Mouse (Mus musculus) intestine, embryonic 16.5 days (tissue): Measurements from ENCODE around the gene Cxcl16. TPM values are rescaled to one million over a fixed set of nuclear protein-coding genes. Genes with fewer than 3 reads are reported as not detected.
"Not testable (repeated sequence)": the region's sequence is repeated elsewhere in the genome, so short reads cannot be mapped to it uniquely, and the experiment has no call there.

Source experiments
- ATAC-seq: fragments of 200-750 bp; cut with Nextera tagmentation; 2 replicates; pipeline ENCODE4 v1.8.0; 2017; ENCODE audit warnings: moderate TSS enrichment, moderate library complexity
- H3K27ac ChIP-seq: fragments of 300-500 bp; sonication (generic); 2 replicates; pipeline ENCODE4 v1.5.1; 2014; ENCODE audit warnings: mild to moderate bottlenecking, low read length
- H3K27me3 ChIP-seq: fragments of 300-500 bp; sonication (generic); replicated peaks from 2 replicates; pipeline ENCODE4 v1.6.1; 2014; ENCODE audit warnings: low read length, control low read depth, mixed read lengths; ENCODE audit not compliant: control insufficient read depth, insufficient read depth
- H3K36me3 ChIP-seq: fragments of 300-500 bp; sonication (generic); 2 replicates; pipeline ENCODE4 v1.6.1; 2014; ENCODE audit warnings: low read length, control low read depth; ENCODE audit not compliant: control insufficient read depth, insufficient read depth
- H3K4me1 ChIP-seq: fragments of 300-500 bp; sonication (generic); 2 replicates; pipeline ENCODE4 v1.6.1; 2014; ENCODE audit warnings: low read length, control low read depth, mixed read lengths; ENCODE audit not compliant: control insufficient read depth, insufficient read depth
- H3K4me2 ChIP-seq: fragments of 300-500 bp; sonication (generic); 2 replicates; pipeline ENCODE4 v1.6.1; 2014; ENCODE audit warnings: low read depth, low read length, control low read depth
- H3K4me3 ChIP-seq: fragments of 300-500 bp; sonication (generic); 2 replicates; pipeline ENCODE4 v1.5.1; 2014; ENCODE audit warnings: mild to moderate bottlenecking, low read length
- H3K9ac ChIP-seq: fragments of 300-500 bp; sonication (generic); 2 replicates; pipeline ENCODE4 v1.6.1; 2014; ENCODE audit warnings: low read depth, low read length
- H3K9me3 ChIP-seq: fragments of 300-500 bp; sonication (generic); 2 replicates; pipeline ENCODE4 v1.6.1; 2016; ENCODE audit warnings: low read length, control low read depth; ENCODE audit not compliant: control insufficient read depth
- WGBS: fragments of 180-500 bp; shearing (Covaris S2); extraction: QIAGEN DNeasy Blood & Tissue Kit; methylation state at CpG from one replicate; pipeline ENCODE4 v1.1.7; 2014; 5-methylcytosine and 5-hydroxymethylcytosine counted together
- polyA plus RNA-seq: library from polyadenylated mRNA; unstranded; fragments of >200 nt; fragmentation: Nextera tagmentation; extraction: Ambion mirVana; gene quantifications from 2 replicates; pipeline ENCODE4 v1.2.1, GENCODE M21; 2015

Cxcl16 gene
- polyA plus RNA-seq, 1 experiment from 2014 or later, result 10.9 TPM

DNA sequence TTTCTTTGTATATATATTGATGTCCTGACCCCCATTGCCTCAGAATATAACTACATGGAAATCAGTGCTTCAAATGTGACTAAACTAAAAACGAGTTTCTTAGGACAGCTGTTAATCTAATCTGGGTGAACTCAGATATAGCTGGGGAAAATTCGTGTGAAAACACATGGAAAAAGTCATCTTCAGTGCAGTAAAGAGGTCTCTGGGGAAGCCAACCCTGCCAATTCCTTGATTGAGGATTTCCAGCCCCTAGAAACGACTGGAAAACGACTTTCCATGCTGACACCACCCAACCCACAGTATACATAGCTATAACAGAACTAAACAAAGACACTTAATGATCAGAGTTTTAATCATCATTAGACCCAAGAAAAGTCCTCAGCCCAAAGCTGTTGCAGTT is 28.0 kb upstream of the Cxcl16 start:
- ATAC-seq, result no peak
- H3K4me1 ChIP-seq, result no peaks in the 10 kb centered on the region
- H3K9me3 ChIP-seq, result no peaks in the 10 kb centered on the region
- 50% methylated on average over 4 of the region's 4 CpGs for WGBS
- H3K27ac ChIP-seq, result no peak overlapping the region
- no peak overlapping the region for H3K4me3 ChIP-seq
- no peak overlapping the region for H3K9ac ChIP-seq
- H3K36me3 ChIP-seq, result no peaks in the 10 kb centered on the region
- H3K4me2 ChIP-seq, result no peak overlapping the region
- no peaks in the 10 kb centered on the region for H3K27me3 ChIP-seq

DNA sequence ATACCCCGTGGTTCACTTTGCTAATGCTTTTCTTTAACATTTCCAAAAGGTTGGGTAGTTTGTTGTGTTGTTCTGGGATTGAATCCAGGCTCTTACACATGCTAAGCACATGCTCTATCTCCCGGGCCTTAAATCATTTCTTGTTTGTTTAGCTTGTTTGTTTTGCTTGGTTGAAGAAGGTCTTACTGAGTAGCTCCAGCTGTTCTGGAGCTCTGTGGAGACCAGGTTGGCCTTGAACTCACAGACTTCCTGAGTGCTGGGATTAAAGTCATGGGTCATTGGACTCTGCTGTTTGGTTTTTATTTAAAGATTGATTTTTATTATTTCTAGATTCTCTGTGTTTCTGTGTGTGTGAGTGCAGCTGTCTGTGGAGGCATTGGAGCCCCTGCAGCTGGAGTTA is 25.7 kb upstream of the Cxcl16 start:
- Histone ChIP-seq H3K4me1 (no peaks in the 10 kb centered on the region), H3K27me3 (no peaks in the 10 kb centered on the region), H3K4me2 (no peak overlapping the region), H3K27ac (no peak overlapping the region), H3K9me3 (no peaks in the 10 kb centered on the region), H3K36me3 (no peaks in the 10 kb centered on the region), H3K9ac (no peak overlapping the region), H3K4me3 (no peak overlapping the region)
- no peak for ATAC-seq
- WGBS, result 42% methylated on average over 2 of the region's 2 CpGs

DNA sequence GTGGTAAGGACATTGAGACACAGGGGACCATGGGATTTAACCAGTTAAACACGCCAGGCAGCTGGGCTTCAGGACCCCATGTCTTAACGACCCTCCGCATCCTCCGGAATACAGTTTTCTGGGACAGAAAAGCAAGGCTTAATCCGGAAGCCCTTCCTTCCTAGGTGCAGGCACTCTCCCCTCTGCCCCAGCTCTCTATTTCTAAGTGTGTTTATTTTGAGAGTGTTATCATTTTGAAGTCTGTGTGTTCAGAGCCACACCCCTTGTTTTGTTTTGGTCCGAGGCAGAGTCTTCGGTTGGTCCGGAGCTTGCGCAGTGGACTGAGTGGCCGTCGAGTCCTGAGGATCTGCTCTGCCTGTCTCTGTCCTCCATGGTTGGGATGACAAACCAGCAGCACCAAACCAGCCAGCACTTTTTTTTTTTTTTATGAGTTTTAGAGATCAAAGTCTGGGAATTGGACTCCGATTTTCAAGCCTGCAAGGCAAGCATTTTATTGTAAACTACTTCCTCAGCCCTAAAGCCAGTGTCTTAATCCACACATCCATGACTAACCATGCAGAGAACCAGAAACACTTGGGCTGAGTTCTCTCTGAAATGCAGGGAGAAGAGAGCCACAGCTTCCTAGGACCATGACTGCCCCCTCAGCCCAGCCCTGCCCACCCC is 15.2 kb upstream of the Cxcl16 start:
- peak overlapping the region; percentile 35; the same call in 1 of the 2 replicates for H3K4me2 ChIP-seq
- no peak overlapping the region for H3K4me3 ChIP-seq
- H3K9me3 ChIP-seq, result no peaks in the 10 kb centered on the region
- 53% methylated on average over 12 of the region's 12 CpGs for WGBS
- H3K27me3 ChIP-seq, result no peaks in the 10 kb centered on the region
- peak overlapping the region; percentile 78 for H3K27ac ChIP-seq
- H3K9ac ChIP-seq, result no peak overlapping the region
- peak; percentile 82 for ATAC-seq
- no peaks in the 10 kb centered on the region for H3K36me3 ChIP-seq
- peaks cover 12% of the 10 kb centered on the region for H3K4me1 ChIP-seq

DNA sequence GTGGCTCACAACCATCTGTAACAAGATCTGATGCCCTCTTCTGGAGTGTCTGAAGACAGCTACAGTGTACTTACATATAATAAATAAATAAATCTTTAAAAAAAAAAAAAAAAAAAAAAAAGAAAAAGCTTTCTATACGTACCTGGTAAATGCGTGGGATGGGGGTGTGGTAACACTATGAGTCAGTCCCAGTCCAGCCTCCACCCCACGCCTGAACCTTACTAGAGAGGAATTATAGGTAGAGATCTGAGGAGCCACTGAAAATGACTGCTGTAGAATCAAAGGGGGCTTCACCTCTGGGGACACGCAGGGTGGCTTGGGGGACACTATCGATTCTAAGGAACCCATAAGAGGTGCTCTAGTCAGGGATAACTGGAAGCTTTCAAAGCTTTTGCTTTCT is 13.5 kb upstream of the Cxcl16 start:
- H3K4me3 ChIP-seq, H3K4me2 ChIP-seq, H3K27me3 ChIP-seq, H3K9me3 ChIP-seq, ATAC-seq, H3K27ac ChIP-seq, H3K9ac ChIP-seq, H3K36me3 ChIP-seq: not testable (repeated sequence)
- WGBS, result 82% methylated on average over 5 of the region's 5 CpGs
- peaks cover 18% of the 10 kb centered on the region for H3K4me1 ChIP-seq

DNA sequence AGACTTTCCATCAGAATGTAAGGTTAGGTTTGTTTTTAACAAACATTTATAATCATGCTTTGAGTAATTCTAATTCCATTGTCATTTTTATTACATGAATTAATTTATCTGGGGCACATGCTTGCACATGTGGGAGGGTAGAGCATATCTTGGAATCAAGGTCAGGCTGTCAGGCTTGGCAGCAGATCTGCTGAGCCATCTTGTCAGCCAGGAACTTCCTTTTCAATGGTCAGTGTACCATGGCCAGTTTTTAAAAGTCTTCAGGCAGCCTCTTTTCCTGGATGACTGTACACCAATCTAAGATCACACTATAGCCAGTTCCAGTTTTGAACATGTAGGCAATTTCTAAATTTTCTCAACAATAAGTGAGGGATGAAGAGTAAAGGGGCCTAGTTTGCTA is 12.9 kb upstream of the Cxcl16 start:
- H3K9me3 ChIP-seq, result no peaks in the 10 kb centered on the region
- no peak overlapping the region for H3K4me3 ChIP-seq
- no peak overlapping the region for H3K4me2 ChIP-seq
- peaks cover 18% of the 10 kb centered on the region for H3K4me1 ChIP-seq
- no peak for ATAC-seq
- H3K36me3 ChIP-seq, result no peaks in the 10 kb centered on the region
- no peak overlapping the region for H3K27ac ChIP-seq
- H3K27me3 ChIP-seq, result no peaks in the 10 kb centered on the region
- H3K9ac ChIP-seq, result no peak overlapping the region

DNA sequence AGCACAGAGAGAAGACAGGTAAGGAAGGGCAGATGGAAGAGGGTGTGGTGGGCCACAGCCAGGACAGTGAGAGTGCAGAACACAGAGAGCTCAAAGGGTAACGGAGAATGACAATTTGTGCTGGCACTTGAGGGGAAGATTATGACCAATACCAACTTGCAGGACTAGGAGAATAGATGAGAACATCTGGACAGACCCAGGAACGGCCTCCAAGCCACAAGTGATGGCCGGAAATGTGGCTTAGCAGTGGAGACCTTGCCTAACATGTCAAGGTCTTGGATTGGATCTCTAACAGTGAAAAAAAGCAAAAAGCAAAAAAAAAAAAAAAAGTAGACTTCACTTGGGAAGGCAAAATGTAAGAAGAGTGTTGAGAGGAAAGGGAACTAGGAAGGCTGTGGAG is 10.0 kb upstream of the Cxcl16 start:
- 86% methylated on average over 3 of the region's 3 CpGs for WGBS
- Histone ChIP-seq H3K9ac (no peak overlapping the region), H3K9me3 (no peaks in the 10 kb centered on the region), H3K4me2 (no peak overlapping the region), H3K36me3 (no peaks in the 10 kb centered on the region), H3K4me1 (peaks cover 21% of the 10 kb centered on the region), H3K27me3 (peaks cover 5% of the 10 kb centered on the region; the same call in 1 of the 2 replicates), H3K27ac (no peak overlapping the region), H3K4me3 (no peak overlapping the region)
- no peak for ATAC-seq

DNA sequence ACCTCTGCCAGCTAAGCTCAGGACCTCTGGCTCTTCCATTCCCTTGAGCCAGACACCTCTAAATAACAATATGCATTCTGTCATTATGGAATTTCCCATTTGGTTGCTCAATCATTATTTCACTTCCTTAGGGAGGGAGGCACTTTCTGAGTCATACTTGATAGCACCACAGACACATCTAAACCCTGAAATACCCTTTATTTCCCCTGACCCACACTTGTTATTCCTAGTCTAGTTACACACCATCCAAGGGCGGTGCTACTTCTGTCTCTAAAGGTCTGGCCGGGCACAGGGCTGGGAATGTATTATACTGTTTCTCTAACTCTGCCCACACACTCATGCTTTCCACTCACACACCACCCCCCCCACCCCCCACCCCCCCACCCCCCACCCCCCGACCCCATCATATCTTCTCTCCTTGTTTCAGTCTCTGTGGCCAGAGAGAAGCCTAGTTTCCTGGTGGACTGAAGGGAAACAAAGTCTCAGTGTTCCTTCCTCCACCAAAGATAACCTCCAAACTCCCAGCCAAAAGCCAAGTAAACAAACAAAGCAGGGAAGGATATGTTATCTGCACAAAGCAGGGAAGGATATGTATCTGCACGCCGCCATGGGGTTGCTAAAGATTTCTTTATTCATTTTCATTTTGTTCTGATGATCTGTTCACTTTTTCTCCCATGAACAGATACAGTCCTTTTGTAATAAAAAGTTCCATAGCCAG is 8.3 kb upstream of the Cxcl16 start:
- peak overlapping the region; percentile 14; the same call in 1 of the 2 replicates for H3K27ac ChIP-seq
- H3K9ac ChIP-seq, result no peak overlapping the region
- WGBS, result 71% methylated on average over 5 of the region's 5 CpGs
- peaks cover 16% of the 10 kb centered on the region for H3K4me1 ChIP-seq
- no peaks in the 10 kb centered on the region for H3K9me3 ChIP-seq
- no peak overlapping the region for H3K4me3 ChIP-seq
- ATAC-seq, result no peak
- H3K4me2 ChIP-seq, result no peak overlapping the region
- no peaks in the 10 kb centered on the region for H3K36me3 ChIP-seq
- peaks cover 17% of the 10 kb centered on the region; the same call in 1 of the 2 replicates for H3K27me3 ChIP-seq

DNA sequence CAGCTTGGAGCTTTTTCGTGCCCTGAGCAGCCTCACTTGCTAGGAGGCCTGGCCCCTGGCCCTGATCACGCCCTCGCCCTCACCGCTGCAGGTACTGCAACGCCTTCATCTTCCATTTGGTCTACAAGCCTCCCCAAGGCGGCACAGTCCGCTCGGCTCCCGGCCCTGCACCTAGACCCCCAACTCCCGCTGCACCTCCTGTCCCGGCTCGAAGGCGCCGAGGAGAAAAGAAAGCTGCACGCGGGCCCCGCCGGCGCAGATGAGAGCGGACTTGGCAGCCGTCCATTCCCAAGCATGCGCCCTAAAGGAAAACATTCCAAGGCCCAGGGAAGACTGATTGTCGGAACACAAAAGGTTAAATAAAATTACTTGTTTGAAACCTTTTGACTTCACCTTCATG is 6.0 kb upstream of the Cxcl16 start:
- Histone ChIP-seq H3K4me3 (peak overlapping the region; percentile 30), H3K4me1 (peaks cover 16% of the 10 kb centered on the region), H3K27me3 (peaks cover 17% of the 10 kb centered on the region; the same call in 1 of the 2 replicates), H3K4me2 (peak overlapping the region; percentile 57), H3K36me3 (no peaks in the 10 kb centered on the region), H3K9me3 (no peaks in the 10 kb centered on the region), H3K9ac (peak overlapping the region; percentile 58), H3K27ac (no peak overlapping the region)
- WGBS, result 10% methylated on average over 23 of the region's 23 CpGs
- ATAC-seq, result peak; percentile 26; the same call in 1 of the 2 replicates

DNA sequence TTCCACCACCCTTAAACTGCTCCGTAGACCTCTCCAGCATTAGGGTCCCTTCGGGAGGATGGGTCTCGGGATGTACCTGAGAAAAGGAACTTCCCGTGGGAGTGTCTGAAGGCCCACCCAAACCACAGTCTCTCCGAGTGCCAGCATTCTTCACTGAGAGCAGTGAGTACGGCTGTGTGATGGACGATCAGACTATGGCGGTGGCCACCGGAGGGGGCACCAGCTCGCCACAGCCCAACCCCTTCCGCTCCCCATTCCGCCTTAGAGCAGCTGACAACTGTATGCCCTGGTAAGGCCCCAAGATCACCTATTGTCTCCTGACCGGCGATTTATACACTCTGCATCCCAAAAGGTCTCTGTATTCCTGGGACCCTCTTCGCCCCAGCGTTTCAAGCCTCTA is 5.4 kb upstream of the Cxcl16 start:
- Histone ChIP-seq H3K27ac (no peak overlapping the region), H3K36me3 (no peaks in the 10 kb centered on the region), H3K9ac (no peak overlapping the region), H3K4me3 (0 out of 2 replicates have a peak overlapping the region, but pooled peaks have one; percentile 30), H3K4me2 (peak overlapping the region; percentile 57), H3K9me3 (no peaks in the 10 kb centered on the region), H3K27me3 (peaks cover 17% of the 10 kb centered on the region; the same call in 1 of the 2 replicates), H3K4me1 (peaks cover 16% of the 10 kb centered on the region)
- 40% methylated on average over 16 of the region's 16 CpGs for WGBS
- no peak; the same call in 1 of the 2 replicates for ATAC-seq
